Mouse (Mus musculus) lung, postnatal 25 days (tissue): ENCODE results near the gene Slf2.

Experiments
- DNase-seq: peaks from one replicate; pipeline ENCODE4 v3.0.0; 2022; ENCODE audit warnings: low spot score

Slf2 gene

GRCm38 (mm10) chr19:45030746-45031693 lies 100.1 kb downstream of the Slf2 start:
- DNase-seq, result peak; percentile 89

GRCm38 (mm10) chr19:45031780-45032179 lies 100.8 kb downstream of the Slf2 start:
- peak; percentile 85 for DNase-seq
